Mouse (Mus musculus) myocyte (in vitro differentiated cells): ENCODE data around the gene Zfp931.

Source experiments
- CEBPB ChIP-seq: IDR thresholded peaks from 2 replicates; pipeline ENCODE4 v1.6.1; 2011; ENCODE audit warnings: mild to moderate bottlenecking, moderate library complexity; ENCODE audit not compliant: poor library complexity, insufficient read depth, severe bottlenecking
- E2F4 ChIP-seq: IDR thresholded peaks from one replicate; pipeline ENCODE4 v1.6.1; 2011; ENCODE audit warnings: mild to moderate bottlenecking, control low read depth, moderate library complexity; ENCODE audit not compliant: insufficient read depth
- MYOD1 ChIP-seq, 3 experiments: IDR thresholded peaks; one replicate each; pipeline ENCODE4 v1.6.1; 2011; ENCODE audit warnings: control low read depth in 2 of 3, low read depth in 2 of 3, mild to moderate bottlenecking in 2 of 3, moderate library complexity in 1 of 3; ENCODE audit not compliant: insufficient read length in 2 of 3, control insufficient read depth in 1 of 3
- MYOG ChIP-seq, 3 experiments: IDR thresholded peaks; one replicate each; pipeline ENCODE4 v1.6.1; 2011; ENCODE audit warnings: control low read depth in 2 of 3, low read depth in 2 of 3, mild to moderate bottlenecking in 2 of 3; ENCODE audit not compliant: insufficient read length in 2 of 3, control insufficient read depth in 1 of 3, insufficient read depth in 1 of 3
- POLR2A ChIP-seq: IDR thresholded peaks from one replicate; pipeline ENCODE4 v1.6.1; 2011; ENCODE audit warnings: low read depth, mild to moderate bottlenecking, control low read depth, moderate library complexity; ENCODE audit not compliant: insufficient read length
- POLR2AphosphoS2 ChIP-seq: IDR thresholded peaks from one replicate; pipeline ENCODE4 v1.6.1; 2011; ENCODE audit warnings: low read depth, control low read depth; ENCODE audit not compliant: insufficient read length
- REST ChIP-seq: IDR thresholded peaks from one replicate; pipeline ENCODE4 v1.6.1; 2011; ENCODE audit warnings: mild to moderate bottlenecking, control low read depth, moderate library complexity; ENCODE audit not compliant: insufficient read depth, insufficient read length
- SRF ChIP-seq: IDR thresholded peaks from one replicate; pipeline ENCODE4 v1.6.1; 2011; ENCODE audit warnings: low read depth; ENCODE audit not compliant: control insufficient read depth, insufficient read length
- TCF12 ChIP-seq: IDR thresholded peaks from one replicate; pipeline ENCODE4 v1.6.1; 2011; ENCODE audit warnings: mild to moderate bottlenecking, control low read depth; ENCODE audit not compliant: poor library complexity, insufficient read depth, severe bottlenecking

- TF ChIP-seq MYOD1 (IDR thresholded peaks at IDR 0.05; ENCODE audit: control insufficient read depth in 1 of 3, insufficient read length in 2 of 3, low read depth in 2 of 3) (no peak), POLR2A (no peak), TCF12 (no peak), SRF (no peak), MYOG (IDR thresholded peaks at IDR 0.05; ENCODE audit: control insufficient read depth in 1 of 3, insufficient read depth in 1 of 3, insufficient read length in 2 of 3, low read depth in 2 of 3) (no peak), CEBPB (no peak), POLR2AphosphoS2 (no peak), E2F4 (no peak), REST (no peak)
Measured at GRCm38 (mm10) chr2:178126041-178126820, 48.0 kb upstream of the Zfp931 start.
